Mouse (Mus musculus) limb, embryonic 11.5 days (tissue): ENCODE results near the gene Prkca. TPM values are rescaled to one million over a fixed set of nuclear protein-coding genes. Genes with fewer than 3 reads are reported as not detected.

Experiments
- ATAC-seq: fragments of 200-750 bp; cut with Nextera tagmentation; 2 replicates; pipeline ENCODE4 v1.8.0; 2017; ENCODE audit warnings: low read depth; ENCODE audit not compliant: insufficient number of reproducible peaks, low FRiP score, low TSS enrichment
- DNase-seq: peaks from one replicate; pipeline ENCODE4 v3.0.0-alpha.2; 2015; ENCODE audit warnings: low spot score
- H3K27ac ChIP-seq: fragments of 300-500 bp; sonication (generic); replicated peaks from 2 replicates; pipeline ENCODE4 v1.5.1; 2014; ENCODE audit warnings: low read depth, mild to moderate bottlenecking, low read length
- H3K27me3 ChIP-seq: fragments of 300-500 bp; sonication (generic); 2 replicates; pipeline ENCODE4 v1.6.1; 2014; ENCODE audit warnings: mild to moderate bottlenecking, low read length, mixed read lengths; ENCODE audit not compliant: control insufficient read depth, insufficient read depth
- H3K36me3 ChIP-seq: fragments of 300-500 bp; sonication (generic); 2 replicates; pipeline ENCODE4 v1.6.1; 2014; ENCODE audit warnings: mild to moderate bottlenecking, low read length, moderate library complexity, mixed read lengths; ENCODE audit not compliant: control insufficient read depth, insufficient read depth
- H3K4me1 ChIP-seq: fragments of 300-500 bp; sonication (generic); 2 replicates; pipeline ENCODE4 v1.6.1; 2014; ENCODE audit warnings: low read length, mixed read lengths; ENCODE audit not compliant: control insufficient read depth, insufficient read depth
- H3K4me2 ChIP-seq: fragments of 300-500 bp; sonication (generic); 2 replicates; pipeline ENCODE4 v1.6.1; 2014; ENCODE audit warnings: low read depth, mild to moderate bottlenecking, moderate library complexity; ENCODE audit not compliant: severe bottlenecking
- H3K4me3 ChIP-seq: fragments of 300-500 bp; sonication (generic); 2 replicates; pipeline ENCODE4 v1.5.1; 2014; ENCODE audit warnings: low read depth, low read length
- H3K9ac ChIP-seq: fragments of 300-500 bp; sonication (generic); 2 replicates; pipeline ENCODE4 v1.6.1; 2014; ENCODE audit warnings: mild to moderate bottlenecking, low read length
- H3K9me3 ChIP-seq: fragments of 300-500 bp; sonication (generic); 2 replicates; pipeline ENCODE4 v1.6.1; 2016; ENCODE audit warnings: low read length; ENCODE audit not compliant: control insufficient read depth
- WGBS: fragments of 180-500 bp; shearing (Covaris S2); extraction: QIAGEN DNeasy Blood & Tissue Kit; methylation state at CpG from one replicate; pipeline ENCODE4 v1.1.7; 2014; 5-methylcytosine and 5-hydroxymethylcytosine counted together
- polyA plus RNA-seq: library from polyadenylated mRNA; unstranded; fragments of >200 nt; fragmentation: Nextera tagmentation; extraction: Ambion mirVana; gene quantifications from 2 replicates; pipeline ENCODE4 v1.2.1, GENCODE M21; 2014

The Prkca gene
- polyA plus RNA-seq, 1 experiment from 2014 or later = 6.3 TPM

- H3K9me3 ChIP-seq = no peaks in the 10 kb centered on the region
- no peak overlapping the region for H3K4me2 ChIP-seq
- no peak overlapping the region for H3K9ac ChIP-seq
- 67% methylated on average over 22 of the region's 22 CpGs for WGBS
- H3K36me3 ChIP-seq = no peaks in the 10 kb centered on the region
- DNase-seq = no peak
- H3K4me1 ChIP-seq = no peaks in the 10 kb centered on the region
- no peak overlapping the region for H3K4me3 ChIP-seq
- no peak overlapping the region for H3K27ac ChIP-seq
- ATAC-seq = no peak
- H3K27me3 ChIP-seq = no peaks in the 10 kb centered on the region
Measured at GRCm38 (mm10) chr11:107979497-107980174, 364.1 kb downstream of the Prkca start.

GRCm38 (mm10) chr11:107969943-107970342 lies 373.8 kb downstream of the Prkca start:
- H3K36me3 ChIP-seq = no peaks in the 10 kb centered on the region
- no peak overlapping the region for H3K9ac ChIP-seq
- 22% methylated on average over 10 of the region's 10 CpGs for WGBS
- H3K4me1 ChIP-seq = peaks cover 23% of the 10 kb centered on the region
- ATAC-seq (peak; percentile 51; the same call in 1 of the 2 replicates), DNase-seq (peak; percentile 61)
- peak overlapping the region; percentile 58; the same call in 1 of the 2 replicates for H3K27ac ChIP-seq
- H3K9me3 ChIP-seq = no peaks in the 10 kb centered on the region
- H3K27me3 ChIP-seq = no peaks in the 10 kb centered on the region
- H3K4me3 ChIP-seq = no peak overlapping the region
- no peak overlapping the region for H3K4me2 ChIP-seq

GRCm38 (mm10) chr11:107968147-107968546 lies 375.6 kb downstream of the Prkca start:
- peak; percentile 57 for DNase-seq
- Histone ChIP-seq H3K27me3 (no peaks in the 10 kb centered on the region), H3K4me1 (peaks cover 23% of the 10 kb centered on the region), H3K27ac (no peak overlapping the region), H3K4me3 (no peak overlapping the region), H3K36me3 (no peaks in the 10 kb centered on the region), H3K9ac (no peak overlapping the region), H3K9me3 (no peaks in the 10 kb centered on the region), H3K4me2 (no peak overlapping the region)
- WGBS = 27% methylated on average over 13 of the region's 13 CpGs
- no peak for ATAC-seq

- DNase-seq (no peak), ATAC-seq (no peak)
- Histone ChIP-seq H3K27me3 (no peaks in the 10 kb centered on the region), H3K9me3 (no peaks in the 10 kb centered on the region), H3K27ac (no peak overlapping the region), H3K36me3 (no peaks in the 10 kb centered on the region), H3K4me3 (no peak overlapping the region), H3K4me1 (peaks cover 23% of the 10 kb centered on the region), H3K4me2 (no peak overlapping the region), H3K9ac (no peak overlapping the region)
- WGBS = 84% methylated on average over 4 of the region's 4 CpGs
Measured at GRCm38 (mm10) chr11:107966229-107966628, 377.5 kb downstream of the Prkca start.

- Histone ChIP-seq H3K4me3 (no peak overlapping the region), H3K4me1 (peaks cover 23% of the 10 kb centered on the region), H3K36me3 (no peaks in the 10 kb centered on the region), H3K27ac (no peak overlapping the region), H3K9me3 (no peaks in the 10 kb centered on the region; the same call in 1 of the 2 replicates), H3K4me2 (no peak overlapping the region), H3K27me3 (no peaks in the 10 kb centered on the region), H3K9ac (no peak overlapping the region)
- DNase-seq (no peak), ATAC-seq (no peak)
- WGBS = 87% methylated on average over 7 of the region's 7 CpGs
Measured at GRCm38 (mm10) chr11:107965449-107965848, 378.3 kb downstream of the Prkca start.

- Histone ChIP-seq H3K4me3 (no peak overlapping the region), H3K9ac (no peak overlapping the region), H3K36me3 (no peaks in the 10 kb centered on the region), H3K4me1 (no peaks in the 10 kb centered on the region), H3K4me2 (no peak overlapping the region), H3K27me3 (no peaks in the 10 kb centered on the region), H3K27ac (no peak overlapping the region), H3K9me3 (no peaks in the 10 kb centered on the region; the same call in 1 of the 2 replicates)
- no peak for ATAC-seq
- 76% methylated on average over 13 of the region's 13 CpGs for WGBS
- DNase-seq = no peak
Measured at GRCm38 (mm10) chr11:107957566-107958350, 386.0 kb downstream of the Prkca start.

- no peaks in the 10 kb centered on the region for H3K36me3 ChIP-seq
- H3K9me3 ChIP-seq = no peaks in the 10 kb centered on the region; the same call in 1 of the 2 replicates
- ATAC-seq = no peak
- no peak overlapping the region for H3K9ac ChIP-seq
- WGBS = 91% methylated on average over 10 of the region's 10 CpGs
- no peaks in the 10 kb centered on the region for H3K27me3 ChIP-seq
- H3K4me1 ChIP-seq = no peaks in the 10 kb centered on the region
- H3K4me3 ChIP-seq = no peak overlapping the region
- no peak for DNase-seq
- no peak overlapping the region for H3K4me2 ChIP-seq
- H3K27ac ChIP-seq = no peak overlapping the region
Measured at GRCm38 (mm10) chr11:107955191-107956062, 388.3 kb downstream of the Prkca start.

GRCm38 (mm10) chr11:107951431-107951830 lies 392.3 kb downstream of the Prkca start:
- 91% methylated on average over 11 of the region's 11 CpGs for WGBS
- no peak for DNase-seq
- no peak for ATAC-seq

More at GRCm38 (mm10) chr11:107951431-107951830, 392.3 kb downstream of the Prkca start:
- no peaks in the 10 kb centered on the region for H3K36me3 ChIP-seq
- H3K9ac ChIP-seq = no peak overlapping the region
- H3K27ac ChIP-seq = no peak overlapping the region
- H3K9me3 ChIP-seq = no peaks in the 10 kb centered on the region
- no peaks in the 10 kb centered on the region for H3K4me1 ChIP-seq
- H3K27me3 ChIP-seq = no peaks in the 10 kb centered on the region
- no peak overlapping the region for H3K4me2 ChIP-seq
- no peak overlapping the region for H3K4me3 ChIP-seq
